Mouse (Mus musculus) stomach, postnatal 0 days (tissue): Measurements from ENCODE around the gene Rnf207.

ENCODE experiments used
- CTCF ChIP-seq: IDR thresholded peaks from 2 replicates; pipeline ENCODE4 v1.5.1; 2016; ENCODE audit warnings: antibody characterized with exemption, low read depth, mild to moderate bottlenecking, moderate library complexity
- EP300 ChIP-seq: optimal IDR thresholded peaks from 2 replicates; pipeline ENCODE3; 2016; ENCODE audit warnings: antibody characterized with exemption

- TF ChIP-seq CTCF, result no peak
- TF ChIP-seq EP300, result no peak
These were observed 36.1 kb downstream of the Rnf207 start for GRCm38 (mm10) chr4:152282721-152283120.
